Mouse (Mus musculus) left cerebral cortex, postnatal 25 days (tissue): ENCODE results near the gene Spcs3. TPM values are rescaled to one million over a fixed set of nuclear protein-coding genes. Genes with fewer than 3 reads are reported as not detected.

Source experiments
- DNase-seq, 2 experiments: peaks; one replicate each; pipeline ENCODE4 v3.0.0; 2022; ENCODE audit warnings: low spot score in 2 of 2, mixed read lengths in 1 of 2
- intact Hi-C: fragments of 180-260 bp; cut with DNase I; formaldehyde crosslinking; loops from one replicate; pipeline ENCODE4 v1.15.1; 2025
- total RNA-seq, 2 experiments: library from RNA; stranded (reverse); gene quantifications; 2 replicates each; pipeline ENCODE4 v1.2.3; 2021

Gene Spcs3
- total RNA-seq, 2 experiments from 2014 or later, result 65.8 to 69.2 TPM

- intact Hi-C loops, result no loop called here
- no peak for DNase-seq
Measured at GRCm38 (mm10) chr8:54511791-54512190, 18.0 kb downstream of the Spcs3 start.

GRCm38 (mm10) chr8:54509221-54509721 lies 20.5 kb downstream of the Spcs3 start:
- DNase-seq, result peak; percentile 60 to 76
- intact Hi-C loops, result loop anchor here (5.0 to 10.0 kb wide), 3 partner anchors 226 to 1976 kb away; no protein-coding TSS in a partner anchor

- DNase-seq, result peak in 1 of 2 experiments; percentile 31
- intact Hi-C loops, result loop anchor here (5.0 to 10.0 kb wide), 3 partner anchors 226 to 1976 kb away; no protein-coding TSS in a partner anchor
Measured at GRCm38 (mm10) chr8:54508814-54509213, 21.0 kb downstream of the Spcs3 start.

- intact Hi-C loops, result loop anchor here (5.0 to 10.0 kb wide), 3 partner anchors 227 to 1977 kb away; no protein-coding TSS in a partner anchor
- DNase-seq, result no peak
Measured at GRCm38 (mm10) chr8:54508096-54508456, 21.7 kb downstream of the Spcs3 start.

- intact Hi-C loops, result loop anchor here (1.0 to 10.0 kb wide), 4 partner anchors 153 to 1977 kb away; no protein-coding TSS in a partner anchor
- peak; percentile 89 to 95 for DNase-seq
Measured at GRCm38 (mm10) chr8:54507428-54508095, 22.2 kb downstream of the Spcs3 start.

GRCm38 (mm10) chr8:54505060-54505459 lies 24.7 kb downstream of the Spcs3 start:
- intact Hi-C loops, result loop anchor here (5.0 to 10.0 kb wide), 3 partner anchors 230 to 1980 kb away; no protein-coding TSS in a partner anchor
- no peak for DNase-seq

GRCm38 (mm10) chr8:54503104-54503503 lies 26.7 kb downstream of the Spcs3 start:
- peak in 1 of 2 experiments; percentile 43 for DNase-seq
- intact Hi-C loops, result loop anchor here (10.0 kb wide), 2 partner anchors 232 to 1982 kb away; no protein-coding TSS in a partner anchor

- intact Hi-C loops, result loop anchor here (5.0 kb wide), 2 partner anchors 812 to 887 kb away; no protein-coding TSS in a partner anchor
- peak in 1 of 2 experiments; percentile 17 for DNase-seq
Measured at GRCm38 (mm10) chr8:54493915-54494314, 35.9 kb downstream of the Spcs3 start.

GRCm38 (mm10) chr8:54493110-54493509 lies 36.7 kb downstream of the Spcs3 start:
- peak; percentile 65 to 74 for DNase-seq
- intact Hi-C loops, result loop anchor here (5.0 kb wide), 2 partner anchors 811 to 886 kb away; no protein-coding TSS in a partner anchor

- DNase-seq, result no peak
- intact Hi-C loops, result loop anchor here (2.0 to 5.0 kb wide), 4 partner anchors 415 to 885 kb away; partner anchors contain the start of gene Vegfc
Measured at GRCm38 (mm10) chr8:54491934-54492333, 37.9 kb downstream of the Spcs3 start.

GRCm38 (mm10) chr8:54491057-54491690 lies 38.6 kb downstream of the Spcs3 start:
- peak; percentile 47 to 61 for DNase-seq
- intact Hi-C loops, result loop anchor here (2.0 to 5.0 kb wide), 4 partner anchors 414 to 884 kb away; partner anchors contain the start of gene Vegfc

- intact Hi-C loops, result loop anchor here (10.0 kb wide), 1 partner anchor 444 kb away; no protein-coding TSS in a partner anchor
- no peak for DNase-seq
Measured at GRCm38 (mm10) chr8:54488437-54488836, 41.4 kb downstream of the Spcs3 start.

GRCm38 (mm10) chr8:54486555-54487273 lies 43.1 kb downstream of the Spcs3 start:
- intact Hi-C loops, result loop anchor here (10.0 kb wide), 1 partner anchor 442 kb away; no protein-coding TSS in a partner anchor

More at GRCm38 (mm10) chr8:54486555-54487273, 43.1 kb downstream of the Spcs3 start:
- DNase-seq, result no peak

Other genes with a start within 250 kb of the Spcs3 start
- under 1 TPM; 0.78 to 0.94 TPM for gene Asb5, start 418 bp downstream of the Spcs3 start, total RNA-seq
- not detected for gene Spata4, start 70.8 kb upstream of the Spcs3 start, total RNA-seq